Mouse (Mus musculus) stomach, embryonic 16.5 days (tissue): Measurements from ENCODE around the gene Unc5a. TPM values are rescaled to one million over a fixed set of nuclear protein-coding genes. Genes with fewer than 3 reads are reported as not detected.

ENCODE experiments used
- ATAC-seq: fragments of 200-750 bp; cut with Nextera tagmentation; 2 replicates; pipeline ENCODE4 v1.8.0; 2017; ENCODE audit warnings: moderate number of reproducible peaks, moderate TSS enrichment; ENCODE audit not compliant: insufficient read depth, low FRiP score
- H3K27ac ChIP-seq: fragments of 300-500 bp; sonication (generic); 2 replicates; pipeline ENCODE4 v1.5.1; 2014; ENCODE audit warnings: low read length
- H3K27me3 ChIP-seq: fragments of 300-500 bp; sonication (generic); 2 replicates; pipeline ENCODE4 v1.6.1; 2014; ENCODE audit warnings: low read length, control low read depth, mixed read lengths; ENCODE audit not compliant: control insufficient read depth, insufficient read depth
- H3K36me3 ChIP-seq: fragments of 300-500 bp; sonication (generic); 2 replicates; pipeline ENCODE4 v1.6.1; 2014; ENCODE audit warnings: low read length; ENCODE audit not compliant: control insufficient read depth, insufficient read depth
- H3K4me1 ChIP-seq: fragments of 300-500 bp; sonication (generic); 2 replicates; pipeline ENCODE4 v1.6.1; 2014; ENCODE audit warnings: low read length, control low read depth, mixed read lengths; ENCODE audit not compliant: control insufficient read depth, insufficient read depth
- H3K4me2 ChIP-seq: fragments of 300-500 bp; sonication (generic); 2 replicates; pipeline ENCODE4 v1.6.1; 2014; ENCODE audit warnings: low read depth, low read length, mixed read lengths
- H3K4me3 ChIP-seq: fragments of 300-500 bp; sonication (generic); replicated peaks from 2 replicates; pipeline ENCODE4 v1.5.1; 2014; ENCODE audit warnings: mild to moderate bottlenecking, low read length
- H3K9ac ChIP-seq: fragments of 300-500 bp; sonication (generic); 2 replicates; pipeline ENCODE4 v1.6.1; 2014; ENCODE audit warnings: low read length
- H3K9me3 ChIP-seq: fragments of 300-500 bp; sonication (generic); replicated peaks from 2 replicates; pipeline ENCODE4 v1.6.1; 2016; ENCODE audit warnings: low read length, control low read depth; ENCODE audit not compliant: control insufficient read depth
- WGBS: fragments of 180-500 bp; shearing (Covaris S2); extraction: QIAGEN DNeasy Blood & Tissue Kit; methylation state at CpG from one replicate; pipeline ENCODE4 v1.1.7; 2014; 5-methylcytosine and 5-hydroxymethylcytosine counted together
- polyA plus RNA-seq: library from polyadenylated mRNA; unstranded; fragments of >200 nt; fragmentation: Nextera tagmentation; extraction: Ambion mirVana; gene quantifications from 2 replicates; pipeline ENCODE4 v1.2.1, GENCODE M21; 2015

Gene Unc5a
- polyA plus RNA-seq, 1 experiment from 2014 or later = 2.3 TPM

DNA sequence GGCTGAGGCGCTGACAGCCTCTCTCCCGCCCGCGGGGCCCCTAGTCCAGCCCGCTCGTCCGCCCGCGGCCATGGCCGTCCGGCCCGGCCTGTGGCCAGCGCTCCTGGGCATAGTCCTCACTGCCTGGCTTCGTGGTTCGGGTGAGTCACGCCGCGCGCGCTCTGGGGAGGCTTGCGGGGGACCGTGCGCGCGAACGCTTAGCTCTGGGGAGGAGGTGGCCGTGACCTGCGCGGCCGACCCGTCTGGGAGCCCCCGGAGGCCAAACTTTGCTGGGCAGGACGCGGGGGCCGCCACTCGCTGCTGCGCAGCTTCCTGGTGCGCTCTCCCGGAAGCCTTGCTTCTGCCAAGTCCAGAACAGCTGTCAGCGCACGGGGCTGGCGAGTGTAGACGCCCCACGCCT is 381 bp downstream of the Unc5a start:
- H3K4me3 ChIP-seq = peak overlapping the region; percentile 69
- peak; percentile 41; the same call in 1 of the 2 replicates for ATAC-seq
- peak overlapping the region; percentile 100 for H3K4me2 ChIP-seq
- H3K4me1 ChIP-seq = peaks cover 11% of the 10 kb centered on the region; the same call in 1 of the 2 replicates
- H3K27ac ChIP-seq = no peak overlapping the region
- H3K27me3 ChIP-seq = peaks cover 76% of the 10 kb centered on the region
- no peaks in the 10 kb centered on the region for H3K9me3 ChIP-seq
- under 1% methylated on average over 40 of the region's 44 CpGs for WGBS
- no peaks in the 10 kb centered on the region for H3K36me3 ChIP-seq
- H3K9ac ChIP-seq = peak overlapping the region; percentile 74

DNA sequence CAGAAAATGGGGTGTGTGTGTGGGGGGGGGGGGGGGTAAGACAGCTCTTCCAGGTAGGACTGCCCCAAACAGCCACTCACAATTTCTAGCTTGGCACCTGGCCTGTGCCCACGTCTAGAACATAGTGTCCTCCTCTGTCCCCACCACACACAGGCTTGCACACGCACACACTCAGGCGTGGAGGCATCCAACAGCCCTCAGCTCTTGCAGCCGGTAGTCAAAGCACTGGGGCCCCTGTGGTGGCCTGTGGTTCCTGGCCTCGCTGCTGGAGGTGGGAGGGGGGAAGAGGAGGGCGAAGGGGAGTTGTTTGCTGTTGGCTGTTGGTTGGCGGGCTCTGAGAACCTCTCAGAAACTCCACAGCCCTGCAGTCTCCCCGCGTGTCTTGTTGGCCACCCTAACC is 920 bp downstream of the Unc5a start:
- H3K27ac ChIP-seq = no peak overlapping the region
- no peaks in the 10 kb centered on the region for H3K36me3 ChIP-seq
- WGBS = 2% methylated on average over 8 of the region's 9 CpGs
- peaks cover 11% of the 10 kb centered on the region; the same call in 1 of the 2 replicates for H3K4me1 ChIP-seq
- no peak for ATAC-seq
- H3K9me3 ChIP-seq = no peaks in the 10 kb centered on the region
- H3K4me2 ChIP-seq = peak overlapping the region; percentile 100
- peaks cover 80% of the 10 kb centered on the region for H3K27me3 ChIP-seq
- peak overlapping the region; percentile 69 for H3K4me3 ChIP-seq
- H3K9ac ChIP-seq = no peak overlapping the region

DNA sequence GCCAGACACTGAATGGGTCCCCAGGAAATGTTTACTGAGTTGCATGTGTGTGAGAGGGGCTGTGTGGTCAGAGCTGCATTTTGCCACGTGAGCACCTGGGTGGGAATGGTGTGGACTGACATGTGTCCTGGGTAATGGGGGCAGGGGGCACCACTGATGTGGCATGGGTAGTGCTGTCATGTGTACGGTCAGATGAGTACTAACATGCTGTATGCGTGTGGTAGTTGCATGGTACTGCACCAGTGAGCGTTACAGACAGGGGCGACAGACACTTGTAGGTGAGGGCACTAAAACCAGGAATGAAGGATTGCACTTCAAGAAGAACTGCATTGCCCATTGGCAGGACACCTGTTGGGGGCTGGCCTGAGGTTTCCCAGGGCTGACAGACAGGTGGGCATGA is 2.0 kb downstream of the Unc5a start:
- H3K9ac ChIP-seq = no peak overlapping the region
- H3K4me2 ChIP-seq = no peak overlapping the region
- 50% methylated on average over 5 of the region's 5 CpGs for WGBS
- no peaks in the 10 kb centered on the region for H3K36me3 ChIP-seq
- no peak overlapping the region for H3K4me3 ChIP-seq
- H3K9me3 ChIP-seq = no peaks in the 10 kb centered on the region
- H3K4me1 ChIP-seq = peaks cover 11% of the 10 kb centered on the region; the same call in 1 of the 2 replicates
- peaks cover 74% of the 10 kb centered on the region for H3K27me3 ChIP-seq
- no peak overlapping the region for H3K27ac ChIP-seq
- ATAC-seq = no peak

DNA sequence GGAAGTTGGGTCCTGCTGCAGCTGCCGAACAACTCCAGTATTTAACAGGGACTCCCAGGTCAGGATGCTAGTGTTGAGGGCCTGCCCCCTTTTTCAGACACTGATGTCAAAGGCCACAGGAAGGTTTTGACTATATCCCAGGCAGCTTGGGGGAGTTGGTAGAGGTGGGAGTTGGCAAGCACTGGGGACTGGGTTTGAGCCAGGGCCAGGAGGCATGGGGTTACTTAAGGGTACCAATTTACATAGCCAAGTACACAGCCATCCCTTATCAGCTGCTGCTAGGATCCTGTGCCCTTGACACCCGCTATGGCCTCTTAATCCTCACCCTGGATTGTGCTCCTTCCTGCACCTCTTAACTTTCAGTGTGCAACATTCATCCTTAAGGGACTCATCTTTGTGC is 5.5 kb downstream of the Unc5a start:
- no peak for ATAC-seq
- Histone ChIP-seq H3K27me3 (peaks cover 53% of the 10 kb centered on the region), H3K9me3 (no peaks in the 10 kb centered on the region), H3K4me3 (no peak overlapping the region), H3K36me3 (no peaks in the 10 kb centered on the region), H3K9ac (no peak overlapping the region), H3K4me2 (no peak overlapping the region), H3K4me1 (peaks cover 13% of the 10 kb centered on the region; the same call in 1 of the 2 replicates), H3K27ac (no peak overlapping the region)
- WGBS = 46% methylated on average over 2 of the region's 2 CpGs

DNA sequence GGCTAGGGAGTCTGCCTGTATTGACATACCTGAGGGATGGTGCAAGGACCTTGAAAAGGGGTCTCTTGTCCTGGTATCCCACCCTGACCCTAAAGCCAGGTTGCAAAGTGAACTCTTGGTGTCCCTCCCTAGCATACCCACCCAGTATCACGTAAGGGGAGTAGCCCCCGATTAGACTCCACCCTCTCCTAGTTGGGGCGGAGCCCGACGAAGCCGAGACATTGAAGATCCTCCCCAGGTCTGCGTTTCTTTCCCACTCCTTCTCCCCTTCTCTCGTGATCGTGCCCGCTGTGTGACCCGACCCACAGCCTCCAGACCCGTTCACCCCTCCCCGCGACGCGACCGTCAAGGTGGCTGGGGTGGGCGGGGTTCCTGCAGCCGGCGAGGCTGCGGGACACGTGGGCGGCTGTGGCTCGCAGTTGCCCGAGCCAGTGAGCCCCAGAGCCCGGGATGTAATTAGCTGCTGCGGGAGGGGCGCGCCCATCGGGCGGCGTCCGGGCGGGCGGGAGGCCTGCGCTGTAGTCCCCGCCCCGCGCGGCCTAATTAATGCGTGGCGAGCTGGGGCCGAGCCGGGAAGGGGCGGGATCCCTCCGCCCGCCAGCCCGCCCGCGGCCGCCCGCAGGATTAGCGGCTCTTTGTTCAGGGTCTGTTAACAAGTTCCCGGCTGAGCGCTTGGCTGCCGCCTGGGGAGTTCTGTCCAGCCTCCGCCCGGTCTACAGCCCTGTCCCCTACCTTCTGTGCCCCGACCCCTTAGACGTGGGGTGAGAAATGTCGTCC is 6.7 kb downstream of the Unc5a start:
- H3K4me3 ChIP-seq = peak overlapping the region; percentile 56
- whole genome bisulfite sequencing = under 1% methylated on average over 61 of the region's 61 CpGs
- H3K9me3 ChIP-seq = no peaks in the 10 kb centered on the region
- H3K9ac ChIP-seq = peak overlapping the region; percentile 61
- peaks cover 45% of the 10 kb centered on the region for H3K27me3 ChIP-seq
- peak; percentile 57 for ATAC-seq
- no peaks in the 10 kb centered on the region for H3K36me3 ChIP-seq
- H3K4me1 ChIP-seq = 0 out of 2 replicates have a peak, but pooled peaks cover 5% of the 10 kb centered on the region
- peak overlapping the region; percentile 95 for H3K4me2 ChIP-seq
- H3K27ac ChIP-seq = no peak overlapping the region

DNA sequence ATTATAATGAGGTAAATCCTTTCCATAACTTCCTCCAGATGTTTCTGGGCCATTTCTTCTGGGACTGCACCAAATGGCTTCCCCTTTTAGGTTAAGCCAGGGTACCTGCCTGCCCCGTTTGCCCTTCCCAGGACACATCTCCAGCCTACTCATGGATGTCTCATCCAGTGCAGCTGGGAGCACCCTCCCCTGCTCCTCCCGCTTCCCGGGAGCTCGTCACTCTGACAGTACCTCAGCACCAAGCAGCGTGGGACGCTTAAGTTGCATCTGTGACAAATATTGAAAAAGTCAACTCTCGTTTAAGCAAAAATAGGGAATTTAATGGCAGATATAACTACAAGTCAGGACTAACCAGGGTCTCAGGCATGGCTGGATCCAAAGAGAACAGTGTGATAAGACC is 8.1 kb downstream of the Unc5a start:
- Histone ChIP-seq H3K4me3 (no peak overlapping the region), H3K36me3 (no peaks in the 10 kb centered on the region), H3K27me3 (peaks cover 33% of the 10 kb centered on the region), H3K9me3 (no peaks in the 10 kb centered on the region), H3K9ac (no peak overlapping the region), H3K27ac (no peak overlapping the region), H3K4me1 (0 out of 2 replicates have a peak, but pooled peaks cover 3% of the 10 kb centered on the region), H3K4me2 (no peak overlapping the region)
- WGBS = 70% methylated on average over 7 of the region's 7 CpGs
- ATAC-seq = no peak

DNA sequence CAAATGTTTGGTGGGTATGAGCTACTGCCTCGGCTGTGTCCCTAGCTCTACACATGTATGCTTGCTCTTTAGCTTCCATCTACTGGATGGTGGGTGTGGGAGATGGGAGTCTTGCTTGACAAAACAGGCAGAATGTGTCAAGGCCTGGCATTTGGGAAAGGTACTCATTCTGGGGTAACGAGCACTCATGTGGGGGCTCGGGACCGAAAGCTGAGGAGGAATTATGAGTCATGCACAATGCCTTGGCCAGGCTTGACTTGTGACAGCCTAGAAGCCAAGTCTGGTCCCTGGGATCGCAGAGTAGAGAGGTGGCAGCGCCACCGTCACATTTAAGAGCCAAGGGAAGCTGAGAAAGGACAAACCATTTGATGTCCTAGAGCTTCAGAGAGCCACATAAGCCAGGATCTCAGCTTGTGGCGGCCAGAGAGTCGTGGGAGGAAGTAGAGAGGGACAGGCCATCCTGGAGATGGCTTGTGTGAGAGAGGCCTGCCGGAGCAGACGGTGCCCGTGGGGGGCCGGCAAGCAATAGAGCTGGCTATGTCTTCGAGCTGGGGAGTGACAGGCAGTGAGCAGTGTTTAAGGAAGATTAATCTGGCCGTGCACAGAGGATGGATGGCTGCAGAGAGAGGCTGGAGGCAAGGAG is 10.0 kb downstream of the Unc5a start:
- Histone ChIP-seq H3K4me1 (0 out of 2 replicates have a peak, but pooled peaks cover 3% of the 10 kb centered on the region), H3K9me3 (no peaks in the 10 kb centered on the region), H3K27ac (no peak overlapping the region), H3K4me3 (no peak overlapping the region), H3K4me2 (no peak overlapping the region), H3K36me3 (no peaks in the 10 kb centered on the region), H3K9ac (no peak overlapping the region), H3K27me3 (peaks cover 20% of the 10 kb centered on the region)
- ATAC-seq = no peak
- WGBS = 59% methylated on average over 15 of the region's 15 CpGs

DNA sequence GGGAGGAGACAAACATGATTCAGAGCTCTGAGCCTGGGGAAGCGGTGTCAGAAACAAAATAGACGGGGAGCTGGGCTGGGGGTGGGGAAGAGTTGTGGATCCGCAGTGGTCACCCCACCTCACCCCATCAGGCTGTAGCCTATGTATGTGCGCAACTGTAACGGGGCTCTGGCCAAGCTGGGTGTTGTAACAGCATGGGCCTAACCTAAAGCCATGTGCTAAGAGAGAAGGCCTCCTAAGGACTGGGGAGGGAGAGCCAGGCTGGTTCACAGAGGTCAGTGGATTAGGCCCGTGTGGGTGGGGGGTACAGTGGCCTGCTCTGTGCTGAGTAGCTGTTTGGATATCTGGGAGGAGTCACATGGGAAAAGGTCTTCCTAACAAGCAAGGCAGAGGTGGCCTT is 10.6 kb downstream of the Unc5a start:
- WGBS = 50% methylated on average over 6 of the region's 6 CpGs
- no peak for ATAC-seq
- H3K4me1 ChIP-seq = 0 out of 2 replicates have a peak, but pooled peaks cover 3% of the 10 kb centered on the region
- H3K9me3 ChIP-seq = no peaks in the 10 kb centered on the region
- H3K4me3 ChIP-seq = no peak overlapping the region
- no peak overlapping the region for H3K9ac ChIP-seq
- H3K27ac ChIP-seq = no peak overlapping the region
- no peak overlapping the region for H3K4me2 ChIP-seq
- H3K27me3 ChIP-seq = peaks cover 13% of the 10 kb centered on the region; the same call in 1 of the 2 replicates
- no peaks in the 10 kb centered on the region for H3K36me3 ChIP-seq

DNA sequence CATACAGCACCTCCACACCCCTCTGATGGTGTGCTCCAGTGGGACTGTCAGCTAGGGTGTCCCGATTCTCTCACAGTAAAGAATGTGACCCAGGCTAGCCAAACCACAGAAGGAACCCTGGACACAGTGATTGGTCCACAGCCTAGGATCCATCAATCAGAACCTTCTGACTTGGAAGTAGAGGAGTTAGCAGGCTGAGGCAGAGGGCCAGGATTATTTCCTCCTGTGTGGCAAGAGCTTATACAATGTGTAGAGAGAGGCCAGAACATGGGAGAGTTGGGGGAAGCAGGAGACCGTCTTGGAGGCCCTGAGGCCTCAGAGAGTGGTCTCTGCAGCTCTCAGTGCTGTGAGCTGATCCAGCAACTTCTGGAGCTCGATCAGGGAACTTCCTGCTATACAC is 11.3 kb downstream of the Unc5a start:
- Histone ChIP-seq H3K9ac (no peak overlapping the region), H3K27ac (no peak overlapping the region)
- 59% methylated on average over 3 of the region's 3 CpGs for whole genome bisulfite sequencing

More for the DNA sequence above, 11.3 kb downstream of the Unc5a start:
- peaks cover 11% of the 10 kb centered on the region; the same call in 1 of the 2 replicates for H3K27me3 ChIP-seq
- H3K4me1 ChIP-seq = 0 out of 2 replicates have a peak, but pooled peaks cover 3% of the 10 kb centered on the region
- no peaks in the 10 kb centered on the region for H3K36me3 ChIP-seq
- H3K9me3 ChIP-seq = no peaks in the 10 kb centered on the region
- ATAC-seq = no peak
- H3K4me3 ChIP-seq = no peak overlapping the region
- H3K4me2 ChIP-seq = no peak overlapping the region
